Mouse (Mus musculus): ENCODE data around the gene C1qtnf7.

C1qtnf7 gene

DNA sequence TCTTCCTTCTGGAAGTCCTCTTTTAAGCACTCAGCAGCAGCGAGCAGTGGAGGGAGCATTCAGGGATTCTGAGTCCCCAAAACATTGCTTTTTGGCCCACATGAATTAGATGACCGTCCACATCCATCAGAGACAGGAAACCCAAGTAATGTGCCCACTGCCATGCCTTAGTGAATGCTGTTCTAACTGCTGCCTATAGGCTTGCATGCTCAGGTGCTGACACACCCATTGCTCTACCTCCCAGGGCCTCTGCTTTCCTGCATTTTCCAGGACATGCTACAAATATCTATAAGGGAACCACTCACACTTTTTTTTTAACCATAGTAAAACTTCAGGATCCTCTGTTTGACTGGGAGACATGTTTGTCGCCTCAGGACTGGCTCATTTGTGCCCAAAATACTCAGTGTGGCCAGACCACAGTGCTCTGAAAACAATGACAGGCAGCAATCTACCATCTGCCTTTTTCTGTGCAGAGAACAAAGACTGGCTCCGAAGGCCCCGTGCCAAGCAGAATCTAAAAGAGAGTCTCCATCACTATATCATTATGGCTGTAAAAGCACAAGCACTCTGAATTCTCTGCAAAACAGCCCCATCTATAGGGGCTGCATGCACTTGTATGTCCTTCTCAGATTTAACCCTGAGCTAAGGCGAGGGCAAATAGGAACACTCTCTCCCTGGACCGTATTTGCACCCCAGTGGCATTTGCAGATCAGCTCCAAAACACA is 106.4 kb downstream of the C1qtnf7 start:
- DNase-seq (ENCODE audit: low read depth) = no peak

GRCm38 (mm10) chr5:43625407-43625806 is 110.1 kb downstream of the C1qtnf7 start:
- DNase-seq (ENCODE audit: low read depth) = no peak

DNA sequence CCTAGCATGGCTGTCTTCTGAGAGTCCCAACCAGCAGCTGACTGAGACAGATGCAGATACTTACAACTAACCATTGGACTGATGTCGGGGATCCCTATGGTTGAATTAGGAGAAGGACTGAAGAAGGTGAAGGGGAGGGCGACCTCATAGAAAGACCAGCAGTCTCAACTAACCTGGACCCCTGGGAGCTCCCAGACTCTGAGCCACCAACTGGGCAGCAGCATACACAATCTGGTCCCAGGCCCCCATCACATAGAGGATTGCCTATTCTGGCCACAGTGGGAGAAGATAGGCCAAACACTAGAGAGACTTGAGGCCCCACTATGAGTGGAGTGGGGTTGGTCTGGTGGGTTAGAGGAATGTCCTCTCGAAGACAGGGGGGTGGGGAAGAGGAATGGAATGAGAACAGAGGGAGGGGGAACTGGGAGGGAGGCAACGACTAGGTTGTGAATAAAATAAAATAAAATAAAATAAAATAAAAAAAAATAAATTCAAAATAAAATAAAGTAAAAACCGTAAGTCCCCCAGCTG is 118.8 kb downstream of the C1qtnf7 start:
- DNase-seq (ENCODE audit: low read depth) = no peak

- DNase-seq (ENCODE audit: low read depth) = peak; percentile 22
These were observed 119.3 kb downstream of the C1qtnf7 start for GRCm38 (mm10) chr5:43634602-43635081.

GRCm38 (mm10) chr5:43645020-43645419 is 129.7 kb downstream of the C1qtnf7 start:
- DNase-seq (ENCODE audit: low read depth) = no peak

DNA sequence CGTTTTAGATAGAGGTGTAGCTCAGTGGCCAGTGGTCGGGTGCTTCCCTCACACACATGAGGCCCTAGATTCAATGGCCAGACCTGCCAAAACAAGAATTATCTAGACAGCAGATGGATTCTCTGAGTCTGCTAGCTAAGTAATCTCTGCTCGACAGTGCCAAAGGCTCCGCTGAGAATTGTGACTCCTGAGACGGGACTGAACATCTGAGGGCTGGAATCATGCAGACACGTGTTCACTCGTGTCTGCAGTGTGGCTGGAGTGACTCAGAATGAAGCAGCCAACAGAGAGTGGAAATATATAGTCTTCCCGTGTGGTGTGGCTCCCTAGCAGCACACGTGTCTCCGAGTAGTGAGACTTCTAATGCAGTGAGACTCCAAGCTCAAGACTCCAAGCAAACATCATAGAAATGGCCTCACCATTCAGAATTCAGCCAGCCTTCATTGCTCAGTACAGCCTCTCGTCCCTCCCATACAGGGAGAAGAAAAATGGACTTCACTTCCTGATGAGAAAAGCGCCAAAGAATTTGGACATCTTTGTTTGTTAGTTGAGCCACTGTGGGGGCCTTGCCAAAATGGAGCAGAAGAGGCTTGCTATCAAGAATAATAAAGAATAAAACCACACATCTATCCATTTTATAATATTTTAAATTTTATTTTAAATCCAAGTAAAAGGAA is 131.9 kb downstream of the C1qtnf7 start:
- DNase-seq (ENCODE audit: low read depth) = no peak

DNA sequence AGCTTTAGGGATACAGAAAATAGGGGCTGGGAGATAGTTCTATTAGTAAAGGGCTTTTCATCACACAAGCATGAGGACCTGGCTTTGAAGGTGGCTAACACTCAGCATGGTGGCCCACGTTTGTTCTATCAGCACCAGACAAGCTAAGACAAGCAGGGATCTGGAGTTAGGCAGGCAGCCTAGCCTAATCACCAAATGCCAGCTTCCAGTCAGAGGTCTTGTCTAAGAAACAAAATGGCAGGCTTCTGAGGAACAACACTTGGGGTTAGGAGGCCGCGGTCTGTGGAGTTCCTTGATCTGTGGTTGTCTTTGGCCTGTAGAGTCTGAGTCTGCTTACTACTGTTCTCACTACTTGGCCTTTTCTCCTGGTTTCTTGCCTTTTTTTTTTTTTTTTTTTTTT is 146.2 kb downstream of the C1qtnf7 start:
- no peak for DNase-seq (ENCODE audit: low read depth)

GRCm38 (mm10) chr5:43661997-43662961 is 146.9 kb downstream of the C1qtnf7 start, which contains the start of gene Cc2d2a:
Gene Cc2d2a (plus strand): TSS chr5:43662346.
- no peak for DNase-seq (ENCODE audit: low read depth)

DNA sequence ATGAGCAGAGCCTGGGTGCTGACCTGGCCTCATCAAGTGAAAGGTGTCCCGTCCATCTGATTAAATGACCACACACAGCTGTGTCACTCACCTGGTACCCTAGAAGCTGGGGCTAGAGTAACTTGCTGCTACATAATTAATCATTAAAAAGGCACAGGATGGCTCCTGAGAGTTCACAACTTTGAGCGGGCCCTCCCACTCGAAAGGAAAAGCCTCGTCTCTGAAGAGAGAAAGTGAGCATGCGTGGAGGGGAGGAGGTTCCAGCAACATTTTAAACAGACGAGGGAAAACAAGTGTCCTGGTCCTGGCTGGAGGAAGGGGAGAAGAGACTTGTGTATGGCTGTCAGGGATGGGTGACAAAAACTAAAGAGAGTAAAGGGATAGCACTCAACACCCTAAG is 148.2 kb downstream of the C1qtnf7 start:
- no peak for DNase-seq (ENCODE audit: low read depth)

- DNase-seq (ENCODE audit: low read depth) = no peak
These were observed 149.8 kb downstream of the C1qtnf7 start for GRCm38 (mm10) chr5:43665144-43665543.
